Mouse (Mus musculus) small intestine, adult 2 months (tissue): ENCODE data around the gene Pm20d1.

Experiments
- CTCF ChIP-seq: fragments of 200-500 bp; IDR thresholded peaks from 2 replicates; pipeline ENCODE4 v1.5.1; 2012; ENCODE audit warnings: low read depth, mild to moderate bottlenecking, control low read depth, inconsistent platforms, low read length, moderate library complexity, mixed read lengths; ENCODE audit not compliant: insufficient replicate concordance, insufficient read length; ENCODE audit errors: extremely low read depth
- POLR2A ChIP-seq: fragments of 200-500 bp; IDR thresholded peaks from 2 replicates; pipeline ENCODE4 v1.6.1; 2012; ENCODE audit warnings: low read depth, mild to moderate bottlenecking, control low read depth, inconsistent platforms, low read length, moderate library complexity

- TF ChIP-seq CTCF, result no peak
- TF ChIP-seq POLR2A, result no peak
Measured at GRCm38 (mm10) chr1:131794591-131794990, 2.6 kb upstream of the Pm20d1 start.
